Mouse (Mus musculus) E14TG2a.4 (cell line): Measurements from ENCODE around the gene Lrrc23.

Experiments used
- CTCF ChIP-seq: conservative IDR thresholded peaks from 2 replicates; pipeline ENCODE4 v1.5.1; 2014; ENCODE audit warnings: low read length
- NANOG ChIP-seq: IDR thresholded peaks from 2 replicates; pipeline ENCODE4 v1.6.1; 2014; ENCODE audit warnings: borderline replicate concordance, low read length, mixed read lengths
- POU5F1 ChIP-seq: IDR thresholded peaks from 2 replicates; pipeline ENCODE4 v1.6.1; 2014; ENCODE audit warnings: low read length, borderline replicate concordance

- no peak for TF ChIP-seq CTCF
- no peak for TF ChIP-seq NANOG
- TF ChIP-seq POU5F1: no peak
Measured at GRCm38 (mm10) chr6:124755831-124756595, 23.5 kb downstream of the Lrrc23 start, which contains the start of the genes Gm45234 and Atn1.
